Mouse (Mus musculus) G1E (cell line): ENCODE measurements around the gene Myo1d.

Experiments used
- CTCF ChIP-seq: IDR thresholded peaks from 2 replicates; pipeline ENCODE4 v1.5.1; 2012; ENCODE audit warnings: low read depth, low read length, inconsistent platforms, mixed read lengths
- GATA1 ChIP-seq: IDR thresholded peaks from 2 replicates; pipeline ENCODE4 v1.6.1; 2012; ENCODE audit warnings: borderline replicate concordance, low read length, inconsistent platforms, mixed read lengths

- TF ChIP-seq CTCF = no peak
- no peak for TF ChIP-seq GATA1
These were observed 330.0 kb downstream of the Myo1d start for GRCm38 (mm10) chr11:80449859-80450258.
